Mouse (Mus musculus): ENCODE measurements at regions not wholly inside any gene's neighbourhood (a gene's known extent, or its start where the extent isn't known, plus 50 kb on each side); places are given as distances from the start of the nearest gene placed in this dataset.

- no peak for DNase-seq
Measured at GRCm38 (mm10) chr6:50713297-50713696, 59.1 kb upstream of the Npvf start.

- DNase-seq, result no peak
Measured at GRCm38 (mm10) chr6:50718631-50719030, 64.4 kb upstream of the Npvf start.

GRCm38 (mm10) chr6:50720346-50720745 lies 66.1 kb upstream of the Npvf start:
- DNase-seq, result peak; percentile 19 to 30

- DNase-seq, result no peak
Measured at GRCm38 (mm10) chr6:50725640-50726039, 71.4 kb upstream of the Npvf start.

GRCm38 (mm10) chr6:50726166-50726591 lies 71.9 kb upstream of the Npvf start:
- peak; percentile 27 to 53 for DNase-seq

- no peak for DNase-seq
Measured at GRCm38 (mm10) chr6:50730744-50731718, 76.8 kb upstream of the Npvf start.

- no peak for DNase-seq
Measured at GRCm38 (mm10) chr6:50734701-50735100, 80.5 kb upstream of the Npvf start.

GRCm38 (mm10) chr6:50735825-50736224 lies 81.6 kb upstream of the Npvf start:
- DNase-seq, result no peak

- no peak for DNase-seq
Measured at GRCm38 (mm10) chr6:50742009-50742408, 87.8 kb upstream of the Npvf start.

GRCm38 (mm10) chr6:50744462-50745166 lies 90.4 kb upstream of the Npvf start:
- DNase-seq, result no peak

- no peak for DNase-seq
Measured at GRCm38 (mm10) chr6:50753151-50753550, 98.9 kb upstream of the Npvf start.

- DNase-seq, result no peak
Measured at GRCm38 (mm10) chr6:50754786-50755185, 100.5 kb upstream of the Npvf start.

- peak in 1 of 2 experiments; percentile 9 for DNase-seq
Measured at GRCm38 (mm10) chr6:50760367-50760766, 106.1 kb upstream of the Npvf start.

GRCm38 (mm10) chr6:50763121-50763520 lies 108.9 kb upstream of the Npvf start:
- DNase-seq, result peak; percentile 54 to 67

GRCm38 (mm10) chr6:50766442-50766915 lies 112.2 kb upstream of the Npvf start:
- DNase-seq, result peak in 1 of 2 experiments; percentile 11

- no peak for DNase-seq
Measured at GRCm38 (mm10) chr6:50767126-50767525, 112.9 kb upstream of the Npvf start.

GRCm38 (mm10) chr6:50767827-50768226 lies 113.6 kb upstream of the Npvf start:
- no peak for DNase-seq

GRCm38 (mm10) chr6:50769101-50769500 lies 114.9 kb upstream of the Npvf start:
- DNase-seq, result no peak

- DNase-seq, result no peak
Measured at GRCm38 (mm10) chr6:50770481-50770880, 116.2 kb upstream of the Npvf start.

- no peak for DNase-seq
Measured at GRCm38 (mm10) chr6:50775637-50776036, 121.4 kb upstream of the Npvf start.

GRCm38 (mm10) chr6:50776236-50776832 lies 122.1 kb upstream of the Npvf start:
- DNase-seq, result no peak

- peak; percentile 35 to 56 for DNase-seq
Measured at GRCm38 (mm10) chr6:50776931-50777495, 122.8 kb upstream of the Npvf start.

- no peak for DNase-seq
Measured at GRCm38 (mm10) chr6:50777827-50778226, 123.6 kb upstream of the Npvf start.

Measured in kidney, postnatal 4 days (tissue).